Mouse (Mus musculus) c-Kit-positive CD71-negative TER-119-negative erythroid progenitor cells, embryonic 14.5 days (primary cell): ENCODE measurements at regions not wholly inside any gene's neighbourhood (a gene's known extent, or its start where the extent isn't known, plus 50 kb on each side); places are given as distances from the start of the nearest gene placed in this dataset.

ENCODE experiments used
- DNase-seq: peaks from one replicate; pipeline ENCODE4 v3.0.0-alpha.2; 2013; ENCODE audit warnings: low read depth

DNA sequence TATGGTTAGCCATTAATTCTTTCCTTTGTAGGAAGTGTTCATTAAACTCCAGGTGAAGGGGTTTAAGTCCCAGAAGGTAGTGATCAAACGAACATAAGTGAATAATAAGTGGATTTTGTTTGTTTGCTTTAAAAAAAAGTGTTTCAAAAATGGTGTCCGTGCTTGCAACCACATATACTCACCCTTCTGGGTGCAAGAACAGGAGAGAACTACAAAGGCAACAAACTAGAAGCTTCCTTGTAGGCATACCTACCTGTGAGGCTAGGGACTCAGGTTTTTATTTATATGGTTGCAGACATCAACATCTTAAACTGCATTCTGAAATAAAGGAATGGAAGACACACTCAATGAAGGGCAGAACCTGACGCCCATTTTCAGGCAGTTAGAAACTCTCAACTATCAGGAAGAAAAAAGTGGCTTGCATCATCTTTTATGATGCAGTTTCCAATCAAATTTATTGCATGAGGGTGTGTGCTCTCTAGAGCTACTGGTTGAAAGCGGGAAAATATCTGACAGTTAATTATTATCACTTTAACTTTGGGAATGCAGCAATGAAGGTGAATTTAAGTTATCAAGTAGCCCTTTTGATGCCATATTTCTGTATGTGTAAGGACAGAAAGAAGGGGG is 117.1 kb downstream of the Csl start:
- DNase-seq: no peak

- DNase-seq: no peak
Observed at GRCm38 (mm10) chr10:99644981-99645380, 114.5 kb downstream of the Csl start.

DNA sequence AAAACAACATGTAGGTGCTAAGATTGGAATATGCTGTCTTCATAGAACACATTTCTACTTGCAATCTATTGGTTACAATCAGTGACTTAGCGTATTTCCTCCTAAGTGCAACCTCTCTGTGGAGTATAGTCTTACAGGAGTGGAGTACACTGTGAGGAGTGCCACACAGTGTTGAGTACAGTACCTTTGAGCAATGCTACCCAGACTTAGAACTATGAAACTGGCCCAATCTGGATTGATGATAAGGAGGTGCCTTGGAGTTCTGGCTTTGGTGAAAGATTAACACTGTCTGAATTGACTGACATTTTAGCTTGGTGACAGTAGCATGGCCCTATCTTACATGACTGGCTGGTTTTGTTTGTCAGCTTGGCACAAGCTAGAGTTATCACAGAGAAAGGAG is 107.4 kb downstream of the Csl start:
- DNase-seq: no peak

DNA sequence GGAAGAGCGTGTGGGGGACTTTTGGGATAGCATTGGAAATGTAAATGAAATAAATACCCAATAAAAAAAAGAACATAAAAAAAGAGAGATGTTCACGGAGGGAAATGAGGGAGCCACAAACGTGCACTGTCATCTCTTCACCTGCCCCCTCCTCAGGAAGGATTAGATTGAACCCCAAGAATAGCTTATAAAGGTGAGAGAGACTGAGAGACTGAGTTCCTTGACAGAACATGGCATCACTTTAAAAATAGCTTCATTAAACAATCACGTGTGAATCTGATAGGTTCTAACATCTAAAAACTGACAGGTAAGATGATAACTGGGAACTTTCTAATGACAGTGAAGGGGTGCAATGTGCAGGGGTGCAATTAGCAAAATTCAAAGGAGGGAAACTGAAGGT is 105.2 kb downstream of the Csl start:
- no peak for DNase-seq

GRCm38 (mm10) chr10:99676557-99677098 is 82.8 kb downstream of the Csl start:
- no peak for DNase-seq

GRCm38 (mm10) chr10:99678096-99678495 is 81.4 kb downstream of the Csl start:
- no peak for DNase-seq

DNA sequence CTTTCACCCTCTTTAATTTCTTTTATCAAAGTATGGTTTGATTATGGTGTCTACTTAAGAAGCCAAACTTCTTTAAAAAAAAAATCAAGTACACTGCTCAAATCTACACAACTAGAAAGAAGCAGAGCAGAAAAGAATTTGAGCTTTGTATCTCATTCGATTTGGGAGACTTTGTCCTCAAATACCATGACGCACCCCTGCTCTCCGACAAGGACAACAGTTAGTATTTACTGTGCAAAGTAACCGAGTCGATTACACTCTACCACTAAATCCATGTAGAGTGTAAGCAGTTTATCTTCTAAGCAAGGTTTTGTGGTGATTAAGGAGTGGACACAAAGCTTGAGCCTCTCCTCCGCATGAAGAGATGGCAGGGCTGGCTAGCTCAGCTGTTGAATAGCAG is 79.6 kb downstream of the Csl start:
- no peak for DNase-seq

- no peak for DNase-seq
Observed at GRCm38 (mm10) chr10:99681932-99682331, 77.5 kb downstream of the Csl start.

GRCm38 (mm10) chr10:99682350-99682749 is 77.1 kb downstream of the Csl start:
- no peak for DNase-seq

- DNase-seq: no peak
Observed at GRCm38 (mm10) chr10:99683310-99683709, 76.1 kb downstream of the Csl start.

GRCm38 (mm10) chr10:99685911-99686310 is 73.5 kb downstream of the Csl start:
- no peak for DNase-seq

DNA sequence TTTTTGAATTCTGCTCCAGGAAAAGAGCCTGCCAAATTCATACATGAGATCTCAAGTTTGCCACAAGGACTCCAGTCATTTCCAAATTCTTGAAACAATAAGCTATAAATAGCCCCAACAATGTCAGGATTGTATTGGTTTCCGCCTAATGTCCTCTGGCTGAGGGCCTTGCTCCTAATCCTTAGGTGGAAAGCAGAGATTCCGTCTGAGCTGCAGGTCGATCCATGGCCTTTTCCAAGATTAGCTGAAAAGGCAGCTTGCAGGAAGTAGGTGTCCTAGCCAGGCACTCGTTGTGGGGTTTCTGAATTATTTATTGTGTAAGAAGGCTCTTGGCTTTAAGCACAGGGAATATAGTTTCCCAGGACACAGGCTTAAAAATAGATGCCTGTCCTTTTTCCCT is 72.4 kb downstream of the Csl start:
- DNase-seq: no peak

GRCm38 (mm10) chr10:99697696-99698095 is 61.8 kb downstream of the Csl start:
- no peak for DNase-seq

DNA sequence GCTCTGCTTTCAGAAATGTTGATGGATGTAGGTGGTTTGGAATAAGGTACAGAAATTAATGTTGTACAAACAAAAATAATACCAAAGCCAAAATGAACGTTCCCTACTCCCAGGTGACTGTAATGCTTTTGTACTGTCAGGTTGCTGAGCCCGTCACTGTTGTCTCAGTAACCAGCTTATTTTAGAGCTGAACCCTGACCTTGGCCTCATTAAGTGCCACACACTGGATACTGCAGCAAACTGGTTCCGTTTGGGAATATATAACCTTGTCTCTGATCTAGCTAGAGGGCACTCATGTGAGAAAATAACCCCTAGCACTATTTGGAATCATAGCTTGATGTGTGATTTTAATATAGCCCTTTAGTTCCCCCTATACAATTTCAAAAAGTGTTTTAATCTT is 60.0 kb downstream of the Csl start:
- no peak for DNase-seq

- DNase-seq: no peak
Observed at GRCm38 (mm10) chr10:99700052-99700777, 59.2 kb downstream of the Csl start.
